Mouse (Mus musculus) heart, adult 2 months (tissue): ENCODE measurements at regions not wholly inside any gene's neighbourhood (a gene's known extent, or its start where the extent isn't known, plus 50 kb on each side); places are given as distances from the start of the nearest gene placed in this dataset.

Source experiments
- CTCF ChIP-seq: fragments of 200-600 bp; IDR thresholded peaks from 2 replicates; pipeline ENCODE4 v1.8.1; 2022; ENCODE audit warnings: antibody characterized with exemption, mild to moderate bottlenecking, moderate library complexity
- POLR2A ChIP-seq: fragments of 200-500 bp; IDR thresholded peaks from 2 replicates; pipeline ENCODE4 v1.6.1; 2011; ENCODE audit warnings: mild to moderate bottlenecking, low read depth, low read length, control low read depth; ENCODE audit not compliant: insufficient read depth

DNA sequence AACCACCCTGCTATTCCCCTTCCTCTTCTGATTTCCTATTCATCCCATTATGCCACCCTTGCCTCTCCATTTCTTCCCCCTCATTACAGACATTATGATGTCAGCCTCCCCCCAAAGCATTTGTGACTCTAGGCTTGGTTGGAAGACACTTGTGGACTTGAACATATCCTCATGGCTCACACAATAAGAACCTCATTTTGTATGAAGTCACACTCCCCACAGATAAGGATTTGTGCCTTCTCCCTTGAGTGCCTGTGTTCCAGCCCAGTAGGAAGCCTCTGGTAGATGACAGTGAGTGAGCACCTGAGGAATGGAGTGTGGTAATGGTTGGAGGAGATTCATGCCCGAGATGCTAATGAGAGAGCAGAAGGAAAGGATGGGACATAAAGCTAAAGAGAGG, 313.9 kb upstream of the Trib2 start:
- TF ChIP-seq POLR2A (no peak), CTCF (no peak)
